Mouse (Mus musculus) heart, postnatal 0 days (tissue): ENCODE measurements around the gene Tyw1. TPM values are rescaled to one million over a fixed set of nuclear protein-coding genes. Genes with fewer than 3 reads are reported as not detected.

Experiments
- ATAC-seq: fragments of 200-750 bp; cut with Nextera tagmentation; 2 replicates; pipeline ENCODE4 v1.8.0; 2017; ENCODE audit warnings: low read depth, moderate number of reproducible peaks, moderate library complexity; ENCODE audit not compliant: insufficient read depth
- DNase-seq: peaks from one replicate; pipeline ENCODE4 v3.0.0-alpha.2; 2016; ENCODE audit warnings: low spot score
- H3K27ac ChIP-seq: fragments of 300-500 bp; sonication (generic); 2 replicates; pipeline ENCODE4 v1.5.1; 2014; ENCODE audit warnings: low read depth, mild to moderate bottlenecking
- H3K27me3 ChIP-seq: fragments of 300-500 bp; sonication (generic); 2 replicates; pipeline ENCODE4 v1.6.1; 2014; ENCODE audit warnings: low read length, mixed read lengths; ENCODE audit not compliant: control insufficient read depth, insufficient read depth
- H3K36me3 ChIP-seq: fragments of 300-500 bp; sonication (generic); replicated peaks from 2 replicates; pipeline ENCODE4 v1.6.1; 2014; ENCODE audit warnings: low read length, mixed read lengths; ENCODE audit not compliant: control insufficient read depth, insufficient read depth
- H3K4me1 ChIP-seq: fragments of 300-500 bp; sonication (generic); 2 replicates; pipeline ENCODE4 v1.6.1; 2014; ENCODE audit warnings: antibody characterized with exemption; ENCODE audit not compliant: control insufficient read depth, insufficient read depth
- H3K4me2 ChIP-seq: fragments of 300-500 bp; sonication (generic); 2 replicates; pipeline ENCODE4 v1.6.1; 2014; ENCODE audit warnings: low read depth, mild to moderate bottlenecking, low read length, moderate library complexity
- H3K4me3 ChIP-seq: fragments of 300-500 bp; sonication (generic); 2 replicates; pipeline ENCODE4 v1.5.1; 2014; ENCODE audit warnings: low read depth, low read length
- H3K9ac ChIP-seq: fragments of 300-500 bp; sonication (generic); replicated peaks from 2 replicates; pipeline ENCODE4 v1.6.1; 2014; ENCODE audit warnings: low read depth, low read length, mixed read lengths
- H3K9me3 ChIP-seq: fragments of 300-500 bp; sonication (generic); replicated peaks from 2 replicates; pipeline ENCODE4 v1.6.1; 2016; ENCODE audit warnings: low read length; ENCODE audit not compliant: control insufficient read depth
- CTCF ChIP-seq: IDR thresholded peaks from 2 replicates; pipeline ENCODE4 v1.5.1; 2016; ENCODE audit warnings: antibody characterized with exemption, control low read depth, low read depth
- EP300 ChIP-seq: IDR thresholded peaks from 2 replicates; pipeline ENCODE4 v1.6.1; 2016; ENCODE audit warnings: antibody characterized with exemption, low read depth
- WGBS: fragments of 180-500 bp; shearing (Covaris S2); extraction: QIAGEN DNeasy Blood & Tissue Kit; methylation state at CpG from one replicate; pipeline ENCODE4 v1.1.7; 2014; 5-methylcytosine and 5-hydroxymethylcytosine counted together
- polyA plus RNA-seq: library from polyadenylated mRNA; unstranded; fragments of >200 nt; fragmentation: Nextera tagmentation; extraction: Ambion mirVana; gene quantifications from 2 replicates; pipeline ENCODE4 v1.2.1, GENCODE M21; 2015
- total RNA-seq: library from RNA; depleted of rRNA; stranded (reverse); fragments of >200 nt; gene quantifications from 2 replicates; pipeline ENCODE4 v1.2.3, GENCODE M21; 2014; ENCODE audit warnings: low replicate concordance

Gene Tyw1
- total and polyA plus RNA-seq, 2 experiments from 2014 or later: 11.1 to 18.9 TPM

GRCm38 (mm10) chr5:130275509-130275908 is 20.1 kb downstream of the Tyw1 start:
- H3K9me3 ChIP-seq: no peaks in the 10 kb centered on the region
- no peak overlapping the region for H3K27ac ChIP-seq
- no peak overlapping the region for H3K9ac ChIP-seq
- WGBS: 44% methylated on average over 4 of the region's 4 CpGs
- peaks cover 56% of the 10 kb centered on the region for H3K36me3 ChIP-seq
- DNase-seq: no peak
- H3K4me3 ChIP-seq: no peak overlapping the region
- H3K4me1 ChIP-seq: no peaks in the 10 kb centered on the region
- no peak for ATAC-seq
- H3K27me3 ChIP-seq: no peaks in the 10 kb centered on the region
- no peak overlapping the region for H3K4me2 ChIP-seq
- no peak for TF ChIP-seq EP300
- TF ChIP-seq CTCF: peak; percentile 72

- Histone ChIP-seq H3K27ac (no peak overlapping the region), H3K36me3 (peaks cover 46% of the 10 kb centered on the region; the same call in 1 of the 2 replicates), H3K9me3 (no peaks in the 10 kb centered on the region), H3K9ac (no peak overlapping the region), H3K27me3 (no peaks in the 10 kb centered on the region), H3K4me1 (no peaks in the 10 kb centered on the region), H3K4me3 (no peak overlapping the region), H3K4me2 (no peak overlapping the region)
- WGBS: 39% methylated on average over 7 of the region's 7 CpGs
- DNase-seq: no peak
- TF ChIP-seq EP300 (no peak), CTCF (no peak)
- ATAC-seq: peak; percentile 51; the same call in 1 of the 2 replicates
These were observed 22.6 kb downstream of the Tyw1 start for GRCm38 (mm10) chr5:130278011-130278472.

- WGBS: 90% methylated on average over 9 of the region's 9 CpGs
- no peak for DNase-seq
- H3K4me2 ChIP-seq: no peak overlapping the region
These were observed 27.8 kb downstream of the Tyw1 start for GRCm38 (mm10) chr5:130283079-130283732.

GRCm38 (mm10) chr5:130288106-130288505 is 32.7 kb downstream of the Tyw1 start:
- H3K27ac ChIP-seq: no peak overlapping the region
- no peak overlapping the region for H3K4me3 ChIP-seq
- no peaks in the 10 kb centered on the region for H3K4me1 ChIP-seq
- ATAC-seq (no peak), DNase-seq (no peak)
- TF ChIP-seq CTCF (no peak), EP300 (no peak)
- no peaks in the 10 kb centered on the region for H3K27me3 ChIP-seq
- 94% methylated on average over 7 of the region's 7 CpGs for WGBS
- no peak overlapping the region for H3K9ac ChIP-seq
- no peak overlapping the region for H3K4me2 ChIP-seq
- no peaks in the 10 kb centered on the region for H3K9me3 ChIP-seq
- peaks cover 52% of the 10 kb centered on the region for H3K36me3 ChIP-seq

More at GRCm38 (mm10) chr5:130283079-130283732, 27.8 kb downstream of the Tyw1 start:
- Histone ChIP-seq H3K9me3 (no peaks in the 10 kb centered on the region), H3K27me3 (no peaks in the 10 kb centered on the region), H3K4me3 (no peak overlapping the region), H3K9ac (no peak overlapping the region), H3K4me1 (no peaks in the 10 kb centered on the region), H3K36me3 (peaks cover 53% of the 10 kb centered on the region), H3K27ac (no peak overlapping the region)
- no peak for TF ChIP-seq CTCF
- TF ChIP-seq EP300: no peak
- ATAC-seq: no peak

- 98% methylated on average over 6 of the region's 6 CpGs for WGBS
- Histone ChIP-seq H3K4me1 (no peaks in the 10 kb centered on the region), H3K27ac (no peak overlapping the region), H3K9ac (no peak overlapping the region), H3K36me3 (peaks cover 37% of the 10 kb centered on the region), H3K9me3 (no peaks in the 10 kb centered on the region), H3K4me2 (no peak overlapping the region), H3K27me3 (no peaks in the 10 kb centered on the region), H3K4me3 (no peak overlapping the region)
- no peak for DNase-seq
- TF ChIP-seq EP300 (no peak), CTCF (no peak)
- no peak for ATAC-seq
These were observed 34.8 kb downstream of the Tyw1 start for GRCm38 (mm10) chr5:130290242-130290641.

GRCm38 (mm10) chr5:130290775-130291174 is 35.4 kb downstream of the Tyw1 start:
- no peak overlapping the region for H3K27ac ChIP-seq
- H3K4me1 ChIP-seq: no peaks in the 10 kb centered on the region
- no peak for TF ChIP-seq CTCF
- no peak for TF ChIP-seq EP300
- H3K4me3 ChIP-seq: no peak overlapping the region
- WGBS: 92% methylated on average over 12 of the region's 12 CpGs
- no peak overlapping the region for H3K9ac ChIP-seq
- H3K9me3 ChIP-seq: no peaks in the 10 kb centered on the region
- DNase-seq (no peak), ATAC-seq (no peak)
- peaks cover 37% of the 10 kb centered on the region for H3K36me3 ChIP-seq
- H3K27me3 ChIP-seq: no peaks in the 10 kb centered on the region
- no peak overlapping the region for H3K4me2 ChIP-seq
